Mouse (Mus musculus) frontal cortex, postnatal 14 days (tissue): Measurements from ENCODE around the gene Wipf1.

Source experiments
- DNase-seq, 2 experiments: peaks; one replicate each; pipeline ENCODE4 v3.0.0; 2022; ENCODE audit warnings: low spot score in 2 of 2

Gene Wipf1

DNA sequence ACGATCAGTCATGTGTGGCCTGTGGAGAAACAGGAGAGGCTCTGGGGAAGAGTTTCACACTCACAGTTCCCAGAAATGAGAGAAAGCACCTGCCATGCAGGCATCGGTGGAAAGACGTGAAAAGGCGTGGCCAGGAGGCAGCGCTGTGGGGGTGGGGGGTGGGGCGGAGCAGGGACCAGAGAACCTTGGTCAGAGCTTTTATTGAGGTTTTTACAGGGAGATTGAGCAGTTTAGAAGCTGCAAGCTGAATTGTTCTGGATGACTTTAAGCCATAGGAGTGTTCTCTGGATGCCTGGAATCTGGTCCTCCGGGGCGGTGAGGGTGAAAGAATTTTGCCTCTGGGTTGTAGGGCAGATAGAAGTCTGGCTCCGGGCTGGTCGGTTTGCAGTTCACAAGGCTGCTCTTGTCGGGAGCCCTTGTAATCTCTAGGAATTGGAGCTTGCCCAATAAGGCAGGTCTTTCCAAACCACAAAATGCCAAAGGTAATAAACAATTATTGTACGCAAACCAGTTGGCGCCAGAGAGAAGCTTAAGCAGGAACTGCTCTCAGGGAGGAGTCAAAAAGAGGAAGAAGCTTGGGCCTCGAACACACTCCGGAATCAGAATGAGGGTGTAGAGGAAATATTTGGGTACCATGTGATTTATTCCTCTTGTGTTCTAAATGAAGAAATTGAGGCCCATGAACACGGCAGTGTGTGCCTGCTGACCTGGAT, 11.1 kb upstream of the Wipf1 start:
- DNase-seq = no peak

DNA sequence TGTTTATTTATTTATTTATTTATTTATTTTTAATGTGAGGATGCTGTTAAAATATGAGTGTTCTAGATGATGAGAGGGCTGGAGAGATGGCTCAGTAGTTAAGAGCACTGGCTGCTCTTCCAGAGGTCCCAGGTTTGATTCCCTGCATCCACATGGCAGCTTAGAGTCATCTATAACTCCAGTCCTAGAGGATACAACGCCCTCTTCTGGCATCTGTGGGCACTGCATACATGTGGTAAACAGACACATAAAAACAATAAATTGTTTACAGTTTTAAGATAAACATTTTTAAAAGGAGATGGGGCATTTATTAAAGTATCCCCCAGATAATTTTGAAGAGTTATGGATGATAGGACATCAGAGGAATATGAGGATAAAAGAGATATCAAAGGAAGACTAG, 10.2 kb upstream of the Wipf1 start:
- no peak for DNase-seq

DNA sequence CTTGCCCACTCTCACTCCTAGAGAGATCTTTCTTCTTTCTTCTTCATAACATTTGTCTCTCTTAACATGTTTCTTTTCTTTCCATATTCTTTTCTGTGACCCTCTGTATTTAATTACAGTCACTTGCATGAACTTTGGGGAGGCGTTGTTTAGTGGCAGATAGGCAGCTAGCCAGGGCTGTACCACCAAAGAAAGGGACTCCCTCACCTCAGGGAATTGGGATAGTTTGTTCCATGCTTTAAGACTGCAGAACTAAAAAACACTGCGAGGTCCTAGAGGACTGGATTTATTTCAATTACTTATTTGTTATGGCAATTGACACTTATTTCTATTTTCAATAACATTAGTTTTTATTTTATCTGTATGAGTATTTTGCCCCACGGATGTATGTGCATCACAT, 9.6 kb upstream of the Wipf1 start:
- DNase-seq = no peak

DNA sequence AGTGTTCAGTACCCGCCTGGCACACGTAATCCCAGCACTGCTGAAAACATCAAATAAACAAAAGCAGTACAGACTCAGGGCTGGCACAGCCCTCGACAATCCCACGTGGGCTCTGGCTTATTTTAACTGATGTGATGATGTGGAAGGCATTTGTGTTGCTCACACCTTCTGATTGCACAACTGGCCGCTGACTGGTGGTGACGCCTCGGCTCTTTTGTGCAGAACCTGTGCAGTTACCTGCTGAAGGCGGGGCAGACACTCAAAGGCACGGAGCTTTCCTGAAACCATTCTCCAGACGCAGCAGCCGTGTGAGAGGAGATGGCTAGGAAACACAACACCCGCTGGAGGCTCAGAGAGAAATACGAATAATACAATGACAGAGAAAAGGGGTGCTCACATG, 9.1 kb upstream of the Wipf1 start:
- no peak for DNase-seq

DNA sequence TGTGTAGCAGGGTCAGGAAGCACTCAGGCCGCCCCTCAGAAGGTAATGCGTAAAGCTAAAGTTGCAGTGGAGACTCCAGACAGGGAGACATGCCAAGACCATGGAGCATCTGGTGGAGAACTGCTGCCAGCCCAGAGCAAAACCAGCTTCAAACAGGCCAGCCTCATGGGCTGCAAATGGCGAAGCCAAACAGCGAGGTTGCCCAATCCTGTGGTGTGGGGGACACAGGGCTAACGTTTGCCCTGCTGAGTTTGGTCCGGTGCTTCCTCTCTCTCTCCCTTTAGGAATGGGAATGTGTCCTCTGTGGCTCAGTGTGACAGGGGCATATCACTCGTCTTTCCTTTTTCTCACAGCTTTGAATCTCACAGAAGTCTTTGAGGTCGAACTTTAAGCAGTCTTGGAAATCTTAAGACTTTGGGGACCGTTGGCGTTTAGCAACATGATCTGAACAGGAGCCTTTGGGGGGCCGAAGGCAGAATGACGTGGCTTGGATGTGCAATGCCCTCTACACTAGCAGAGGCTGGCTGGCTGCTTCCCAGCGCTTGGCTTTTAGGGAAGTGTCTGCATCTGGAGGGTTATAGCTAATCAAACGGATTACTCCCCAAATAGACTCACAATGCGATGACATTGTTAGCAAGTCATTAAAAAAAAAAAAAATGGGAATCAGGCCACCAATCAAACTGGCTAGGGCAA, 6.7 kb upstream of the Wipf1 start:
- DNase-seq = no peak

DNA sequence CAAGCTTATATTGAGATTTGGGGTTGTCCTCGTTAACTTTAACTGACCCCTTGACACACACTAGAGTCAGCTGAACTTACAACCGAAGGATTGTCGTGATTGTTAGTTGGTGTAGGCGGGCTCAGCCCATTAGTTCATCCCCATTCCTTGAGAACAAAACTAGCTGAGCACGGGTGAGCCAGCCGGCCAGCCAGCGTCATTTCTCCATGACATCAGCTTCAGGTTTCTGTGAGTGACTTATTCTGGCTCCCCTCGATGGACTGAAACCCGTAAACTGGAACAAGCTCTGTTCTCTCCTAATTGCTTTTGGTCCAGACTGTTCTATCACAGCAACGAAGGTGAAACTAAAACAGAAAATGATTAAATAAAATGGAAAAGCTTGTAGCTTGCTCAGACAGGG, 5.2 kb upstream of the Wipf1 start:
- no peak for DNase-seq

DNA sequence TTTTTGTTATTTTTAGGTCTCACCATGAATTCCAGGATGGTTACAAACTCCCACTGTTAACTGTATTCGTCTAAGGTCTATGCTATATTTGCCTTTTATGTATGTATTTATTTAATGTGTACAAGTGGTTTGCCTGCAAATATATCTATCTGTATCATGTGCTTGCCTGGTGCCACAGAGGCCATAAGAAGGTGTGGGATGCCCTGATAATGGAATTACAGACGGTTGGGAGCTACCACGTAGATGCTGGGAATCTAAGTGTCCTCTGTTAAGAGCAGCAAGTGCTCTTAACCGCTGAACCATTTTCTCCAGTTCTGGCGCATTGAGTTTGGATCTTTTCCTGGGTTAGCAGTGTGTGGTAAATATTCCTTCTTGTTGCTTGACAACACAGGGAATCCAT, 953 bp upstream of the Wipf1 start:
- no peak for DNase-seq

DNA sequence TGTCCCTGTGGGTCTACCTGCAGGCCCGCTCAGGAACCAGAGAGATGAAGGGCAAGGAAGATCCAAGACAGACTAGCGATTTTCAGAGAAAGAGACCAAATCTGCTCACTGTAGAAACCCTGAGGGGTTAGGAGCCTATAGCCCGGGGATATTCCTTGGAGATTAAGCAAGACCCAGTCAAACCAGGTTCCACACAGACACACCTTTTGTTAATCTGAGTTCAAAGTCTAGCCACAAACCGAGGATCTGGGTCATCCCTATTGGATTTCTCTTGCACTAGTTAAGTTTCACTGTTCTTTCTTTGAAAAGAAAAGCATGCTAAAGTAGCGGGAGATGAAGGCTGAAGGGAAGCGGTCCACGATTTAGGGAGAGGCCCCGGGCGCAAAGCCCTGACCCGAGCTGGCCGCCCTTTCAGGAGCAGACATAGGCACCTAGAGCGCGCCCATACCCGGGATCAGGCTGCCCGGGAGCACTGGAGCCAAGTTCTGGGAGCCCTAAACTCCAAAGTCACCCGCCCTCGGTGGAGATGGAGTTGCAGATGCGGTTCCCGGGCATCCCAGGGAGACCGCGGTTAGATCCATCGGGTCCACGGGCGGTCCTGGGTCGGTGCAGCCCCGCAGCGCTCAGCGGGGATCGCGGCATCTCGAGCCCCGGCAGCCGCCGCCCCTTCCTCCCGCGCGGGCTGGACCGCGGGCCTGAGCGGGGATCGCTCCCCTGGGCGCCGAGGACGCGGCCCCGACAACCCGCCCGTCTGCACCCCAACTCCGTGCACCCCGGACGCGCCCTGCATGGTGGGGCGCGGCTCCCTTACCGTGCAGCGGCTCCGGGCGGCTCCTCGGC, 798 bp downstream of the Wipf1 start:
- DNase-seq = no peak

DNA sequence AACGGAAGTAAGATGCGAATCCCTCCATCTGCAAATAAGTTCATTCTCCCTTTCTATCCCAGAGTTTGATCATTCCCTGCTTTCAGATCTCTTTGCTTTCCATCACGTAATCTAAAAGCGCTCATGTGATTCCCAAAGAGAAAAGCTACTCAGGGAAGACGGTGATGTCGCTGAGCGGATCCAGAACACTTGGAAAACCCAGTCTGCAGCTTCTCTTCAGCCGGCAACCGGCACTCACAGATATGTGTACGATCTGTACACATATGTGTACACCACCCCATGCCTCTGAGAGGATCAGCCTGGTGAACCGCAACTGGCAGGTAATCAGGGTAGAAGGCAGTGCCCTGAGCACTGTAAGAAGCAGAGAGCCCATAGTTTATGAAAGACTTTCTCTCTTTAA, 1.6 kb downstream of the Wipf1 start:
- no peak for DNase-seq

DNA sequence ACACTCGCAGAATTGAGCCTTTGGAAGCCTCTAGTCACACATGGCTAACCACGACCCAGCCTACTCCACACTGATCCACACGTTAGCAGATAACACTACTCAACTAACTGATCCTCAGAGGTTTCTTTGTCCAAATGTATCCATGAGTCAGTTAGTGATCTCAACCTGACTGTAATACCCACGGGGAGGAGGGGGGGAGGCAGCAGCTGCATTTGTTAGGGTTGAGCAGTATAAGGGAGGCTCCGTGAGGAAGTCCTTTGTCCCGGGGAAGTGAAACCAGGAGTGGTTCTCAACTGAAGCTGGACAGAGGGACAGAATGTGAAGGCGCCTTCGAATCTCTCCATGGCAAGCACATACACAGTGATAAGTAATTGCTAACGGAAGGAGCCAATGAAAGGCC, 2.8 kb downstream of the Wipf1 start:
- DNase-seq = no peak

DNA sequence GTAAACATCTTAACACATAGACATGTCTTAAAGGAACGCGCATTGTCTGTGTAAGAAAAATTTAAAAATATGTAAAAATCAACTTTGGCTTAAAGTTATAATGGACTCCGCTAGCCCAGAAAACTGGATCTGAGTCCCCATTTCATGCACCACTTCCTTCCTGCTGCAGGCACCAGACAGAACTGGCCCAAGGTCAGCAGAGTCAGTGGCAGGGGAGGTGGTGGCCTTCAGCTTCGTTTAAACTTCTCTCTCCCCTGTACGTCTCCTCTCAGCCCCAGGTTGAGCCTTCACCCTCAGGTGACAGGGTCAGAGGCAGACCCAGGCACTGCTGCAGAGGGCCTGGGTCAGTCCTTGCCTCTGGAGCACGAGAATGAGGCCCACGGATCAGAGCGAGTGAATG, 6.6 kb downstream of the Wipf1 start:
- no peak for DNase-seq

DNA sequence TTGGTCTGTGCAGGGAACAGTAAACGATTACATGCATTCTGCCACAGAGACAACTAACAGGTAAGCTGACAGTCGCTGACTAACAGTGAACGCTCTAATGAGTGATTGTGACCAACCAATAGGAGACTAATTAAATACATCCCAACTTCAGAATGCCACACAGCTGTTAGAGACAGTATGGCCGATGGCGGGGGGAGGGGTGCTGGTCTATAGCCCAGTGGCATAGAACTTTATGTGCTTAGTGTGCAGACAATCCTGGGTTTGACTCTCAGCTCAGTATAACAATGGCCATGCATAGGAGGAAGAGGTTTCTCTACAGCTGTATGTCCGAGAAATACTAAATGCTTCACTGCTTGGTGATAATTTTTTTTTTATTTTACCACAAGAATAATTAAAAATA, 7.2 kb downstream of the Wipf1 start:
- no peak for DNase-seq

DNA sequence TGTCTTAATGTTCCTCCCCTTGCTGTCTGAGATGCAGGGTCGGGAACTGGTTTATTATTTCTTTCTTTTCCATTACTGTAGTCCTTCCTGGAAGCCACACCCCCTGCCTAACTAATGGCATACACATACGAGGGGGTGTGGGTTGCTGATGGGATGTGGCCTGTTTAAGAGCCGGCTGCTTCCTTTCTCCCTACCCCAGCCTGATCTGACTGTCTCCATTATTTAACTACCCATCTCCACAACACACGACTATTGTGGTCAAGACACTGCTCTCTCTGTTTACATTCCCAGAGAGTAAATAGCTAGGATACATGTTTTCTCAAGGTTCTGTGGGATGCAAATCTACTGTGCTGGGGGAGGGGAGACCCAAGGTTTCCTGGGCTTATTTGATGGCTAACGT, 7.8 kb downstream of the Wipf1 start:
- DNase-seq = no peak

DNA sequence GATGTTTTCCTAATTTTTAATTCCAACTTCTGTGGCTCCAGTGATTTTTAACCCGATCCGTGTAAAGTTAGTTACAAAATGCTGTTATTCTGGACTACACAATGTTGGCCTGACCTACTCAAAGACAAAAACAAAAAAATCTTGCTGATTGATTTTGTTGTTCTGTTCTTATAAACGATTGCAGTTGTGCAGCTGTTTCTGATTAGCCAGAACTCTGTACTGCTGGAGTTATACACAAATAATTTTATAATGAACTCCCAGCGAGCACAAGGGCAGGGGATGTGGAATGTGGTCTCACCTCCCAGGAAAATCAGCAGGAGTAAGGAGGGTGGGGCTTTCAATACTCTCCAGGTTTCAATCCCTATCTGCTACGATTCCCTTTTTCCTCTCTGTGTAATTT, 10.6 kb downstream of the Wipf1 start:
- DNase-seq = no peak

DNA sequence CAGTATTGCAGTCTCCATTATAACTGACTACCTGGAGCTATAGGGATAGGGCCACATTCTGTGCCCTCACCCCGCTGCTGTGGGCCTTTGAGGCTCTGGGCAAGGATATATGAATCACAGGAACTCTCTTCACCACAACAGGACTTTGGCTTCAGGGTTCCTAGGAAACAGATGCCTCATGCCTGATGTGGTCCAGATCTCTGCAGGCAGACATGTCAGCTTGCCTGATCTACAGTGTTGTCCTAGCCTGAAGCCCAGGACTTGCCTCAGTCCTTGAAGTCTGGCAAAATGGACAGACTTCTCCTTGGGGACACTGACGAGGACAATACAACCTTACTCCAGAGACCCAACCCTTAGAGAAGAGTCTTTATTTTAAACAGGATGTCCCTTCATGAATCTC, 11.2 kb downstream of the Wipf1 start:
- no peak for DNase-seq

DNA sequence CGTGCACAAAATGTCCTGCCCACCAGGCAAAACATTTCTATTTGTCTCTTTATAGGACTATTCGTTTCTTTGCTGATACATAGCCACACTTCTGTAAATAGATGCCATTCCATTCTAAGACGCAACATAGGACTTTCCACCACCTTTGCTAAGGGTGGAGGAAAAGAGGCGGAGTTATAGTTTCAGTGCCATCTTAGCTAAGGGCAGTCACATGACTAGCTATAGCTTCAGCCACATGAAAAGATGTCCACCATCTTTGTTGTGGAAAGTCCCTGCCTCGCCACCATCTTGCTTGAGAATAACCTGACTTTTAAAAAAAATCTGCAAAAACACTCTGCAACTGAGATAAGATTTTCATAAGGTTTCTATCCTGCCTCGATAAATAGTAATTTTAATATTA, 15.4 kb downstream of the Wipf1 start:
- DNase-seq = no peak

DNA sequence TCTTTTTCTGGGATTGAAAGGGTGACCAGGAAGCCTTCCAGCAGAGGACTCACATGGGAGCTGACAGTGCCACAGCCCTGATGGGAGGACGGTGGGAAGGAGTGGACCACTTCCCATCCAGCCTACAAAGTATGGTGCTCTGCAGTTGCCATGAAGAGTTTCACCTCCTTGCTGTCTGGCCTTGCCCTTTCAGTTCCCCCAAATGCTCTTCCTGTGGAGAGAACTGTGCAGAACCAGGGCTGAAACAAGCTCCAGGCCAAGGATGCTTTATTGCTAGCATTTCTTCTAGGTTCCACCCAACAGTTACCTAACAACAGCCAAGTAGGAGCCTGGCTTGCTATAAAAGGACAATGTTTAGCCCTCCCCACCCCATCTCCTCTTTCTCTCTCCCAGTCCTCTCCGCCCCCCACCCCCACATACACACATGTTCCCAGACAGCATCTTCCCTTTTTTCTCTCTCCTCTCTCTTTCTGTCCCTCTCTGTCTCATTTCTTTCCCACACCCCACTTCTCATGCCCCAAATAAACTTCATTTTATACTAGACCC, 16.3 kb downstream of the Wipf1 start:
- no peak for DNase-seq

DNA sequence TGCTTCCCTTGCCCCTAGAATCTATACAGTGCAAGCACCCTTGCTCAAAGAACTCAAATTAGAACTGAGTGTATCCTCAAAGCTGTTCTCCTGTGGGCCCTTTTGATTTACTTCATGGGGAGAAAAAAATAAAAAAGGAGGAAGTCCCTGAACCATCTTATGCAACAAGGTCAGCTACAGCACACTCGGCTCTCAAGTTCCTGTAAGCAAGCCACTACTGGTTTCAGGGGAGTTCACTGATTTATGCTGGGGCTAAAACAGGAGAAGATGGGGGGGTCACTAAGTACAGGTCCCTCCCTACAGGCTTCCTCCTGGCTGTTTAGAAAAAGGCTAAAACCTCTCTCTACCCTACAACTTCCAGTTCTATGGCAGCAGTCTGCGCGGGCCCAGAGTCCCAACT, 17.5 kb downstream of the Wipf1 start:
- no peak for DNase-seq

DNA sequence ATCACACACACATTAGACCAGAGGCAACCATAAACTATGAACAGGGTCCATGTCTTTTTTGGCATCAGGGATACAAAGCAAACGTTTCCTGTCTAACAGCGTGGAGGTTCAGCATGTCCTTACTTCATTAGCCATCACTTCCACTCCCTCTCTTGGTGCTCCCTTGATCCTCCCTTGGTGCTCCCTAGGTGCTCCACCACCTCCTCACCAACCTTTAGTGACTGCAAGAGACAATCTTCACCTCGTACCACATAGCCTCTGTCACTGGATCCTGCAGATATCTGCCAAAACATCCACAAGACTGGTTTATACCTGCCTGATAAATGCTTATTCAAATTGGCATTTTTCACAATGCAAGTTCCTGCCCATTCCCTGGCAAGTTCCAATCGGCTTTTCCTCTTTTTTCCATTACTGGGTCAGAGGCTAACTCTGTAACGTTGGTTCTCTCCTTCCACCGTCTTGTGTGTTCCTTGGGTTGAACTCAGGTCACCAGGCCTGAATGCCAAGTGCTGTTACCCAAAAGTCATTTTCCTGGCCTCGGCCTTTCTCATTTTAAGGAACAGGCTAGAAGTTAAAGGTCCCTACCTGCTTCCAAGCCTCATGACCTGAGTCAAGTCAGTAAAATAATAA, 18.7 kb downstream of the Wipf1 start:
- no peak for DNase-seq

DNA sequence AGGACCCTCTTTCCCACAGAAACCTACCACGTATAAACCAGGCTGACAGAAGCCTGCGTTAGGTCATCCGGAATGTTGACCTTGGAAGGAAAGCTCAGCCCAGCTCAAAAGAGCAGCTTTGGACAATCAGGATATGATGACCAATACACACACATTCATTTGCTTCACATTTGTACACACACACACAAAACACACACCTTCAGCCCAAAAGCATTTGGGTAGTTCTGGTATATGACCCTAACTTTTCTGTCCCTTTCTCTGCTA, 19.6 kb downstream of the Wipf1 start:
- DNase-seq = no peak

DNA sequence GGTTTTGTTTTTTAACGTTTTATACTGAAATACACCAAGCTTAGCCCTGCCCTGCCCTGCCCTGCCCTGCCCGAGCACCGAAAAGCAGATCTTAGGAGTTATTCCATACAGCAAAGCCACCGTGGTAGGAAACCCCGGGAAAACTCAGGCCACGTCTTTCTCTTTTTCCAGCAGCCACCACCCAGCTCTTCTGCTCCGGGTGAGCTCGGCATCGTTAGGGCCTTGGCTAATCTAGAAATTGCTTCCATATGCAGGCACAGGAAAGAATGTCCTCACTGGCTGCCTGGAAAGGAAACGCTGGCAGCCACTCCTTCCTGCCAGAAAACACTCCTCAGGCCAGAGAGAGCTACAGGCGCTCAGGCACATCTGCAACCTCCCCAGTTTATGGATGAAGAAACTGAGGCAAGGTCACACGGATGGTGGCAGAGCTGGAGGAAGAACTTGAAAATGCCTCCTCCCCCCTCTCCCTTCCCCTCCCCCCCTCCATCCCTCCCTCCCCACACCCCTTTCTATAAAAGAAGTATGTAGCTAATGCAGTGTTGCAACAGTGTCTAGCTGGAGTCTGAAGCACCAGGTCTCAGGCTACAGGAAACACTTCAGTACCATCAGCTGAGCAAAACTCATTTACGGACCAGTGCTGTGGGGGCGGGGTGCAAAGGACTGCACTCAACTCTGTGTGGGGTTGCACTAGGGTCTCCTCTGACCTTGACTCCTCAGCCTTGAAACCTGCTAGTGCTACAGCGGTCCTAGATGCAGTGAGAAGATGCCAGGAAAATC, 20.1 kb downstream of the Wipf1 start:
- no peak for DNase-seq

DNA sequence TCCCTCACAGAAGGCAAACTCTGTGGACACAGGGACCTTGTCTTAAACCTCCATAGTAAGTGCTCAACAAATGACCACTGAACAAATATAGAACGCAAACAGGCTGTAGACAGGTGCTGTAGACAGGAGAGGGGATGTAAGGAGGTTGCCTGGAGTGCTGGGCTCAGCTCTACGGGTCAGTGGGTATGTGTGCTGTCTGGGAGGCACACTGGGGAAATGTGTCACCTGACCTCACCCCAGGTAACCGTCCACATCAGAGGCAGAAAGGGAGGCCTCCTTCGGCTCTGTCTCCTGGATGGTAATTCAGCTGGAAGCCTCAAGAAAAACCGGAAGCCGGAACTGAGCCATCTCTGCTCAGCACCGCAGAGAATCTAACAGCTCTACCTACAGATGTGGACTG, 21.6 kb downstream of the Wipf1 start:
- no peak for DNase-seq
